Mouse (Mus musculus) embryonic facial prominence, embryonic 15.5 days (tissue): ENCODE results near the gene Akt1. TPM values are rescaled to one million over a fixed set of nuclear protein-coding genes. Genes with fewer than 3 reads are reported as not detected.

Experiments
- ATAC-seq: fragments of 200-750 bp; cut with Nextera tagmentation; 2 replicates; pipeline ENCODE4 v1.8.0; 2017; ENCODE audit warnings: low read depth, moderate TSS enrichment; ENCODE audit not compliant: insufficient number of reproducible peaks, low FRiP score, low TSS enrichment
- H3K27ac ChIP-seq: fragments of 300-500 bp; sonication (generic); replicated peaks from 2 replicates; pipeline ENCODE4 v1.5.1; 2015; ENCODE audit warnings: mild to moderate bottlenecking, inconsistent platforms
- H3K27me3 ChIP-seq: fragments of 300-500 bp; sonication (generic); 2 replicates; pipeline ENCODE4 v1.6.1; 2015; ENCODE audit warnings: inconsistent platforms
- H3K36me3 ChIP-seq: fragments of 300-500 bp; sonication (generic); 2 replicates; pipeline ENCODE4 v1.6.1; 2015; ENCODE audit warnings: mild to moderate bottlenecking, inconsistent platforms
- H3K4me1 ChIP-seq: fragments of 300-500 bp; sonication (generic); 2 replicates; pipeline ENCODE4 v1.6.1; 2015; ENCODE audit warnings: inconsistent platforms
- H3K4me2 ChIP-seq: fragments of 300-500 bp; sonication (generic); replicated peaks from 2 replicates; pipeline ENCODE4 v1.6.1; 2015; ENCODE audit warnings: mild to moderate bottlenecking, inconsistent platforms
- H3K4me3 ChIP-seq: fragments of 300-500 bp; sonication (generic); replicated peaks from 2 replicates; pipeline ENCODE4 v1.5.1; 2015; ENCODE audit warnings: mild to moderate bottlenecking, inconsistent platforms
- H3K9ac ChIP-seq: fragments of 300-500 bp; sonication (generic); 2 replicates; pipeline ENCODE4 v1.6.1; 2015; ENCODE audit warnings: inconsistent platforms
- H3K9me3 ChIP-seq: fragments of 300-500 bp; sonication (generic); replicated peaks from 2 replicates; pipeline ENCODE4 v1.6.1; 2016; ENCODE audit warnings: inconsistent platforms
- WGBS: fragments of 180-500 bp; shearing (Covaris S2); methylation state at CpG from one replicate; pipeline ENCODE4 v1.1.7; 2015; 5-methylcytosine and 5-hydroxymethylcytosine counted together
- polyA plus RNA-seq: library from polyadenylated mRNA; unstranded; fragments of >200 nt; fragmentation: Nextera tagmentation; extraction: Ambion mirVana; gene quantifications from 2 replicates; pipeline ENCODE4 v1.2.1, GENCODE M21; 2015

Gene Akt1
- polyA plus RNA-seq, 1 experiment from 2014 or later = 84.9 TPM

DNA sequence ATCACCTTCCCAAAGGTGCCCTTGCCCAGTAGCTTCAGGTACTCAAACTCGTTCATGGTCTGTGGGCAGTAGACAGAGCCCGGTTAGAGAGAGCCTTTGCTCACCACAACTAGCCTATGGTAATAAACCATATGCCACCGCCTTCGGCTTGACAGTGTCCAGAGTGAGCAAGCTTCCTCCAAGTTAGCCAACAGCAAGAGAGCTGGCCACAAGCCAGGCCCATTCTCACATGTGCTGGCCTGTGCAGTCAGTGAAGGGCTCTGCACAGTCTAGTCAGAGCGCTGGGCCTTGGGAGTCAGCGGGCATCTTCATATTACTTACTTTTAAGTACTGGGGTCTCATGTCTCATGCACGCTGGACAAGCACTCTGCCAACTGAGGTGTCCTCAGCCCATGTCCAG lies 16.1 kb downstream of the Akt1 start:
- ATAC-seq = no peak
- 93% methylated on average over 7 of the region's 7 CpGs for WGBS

DNA sequence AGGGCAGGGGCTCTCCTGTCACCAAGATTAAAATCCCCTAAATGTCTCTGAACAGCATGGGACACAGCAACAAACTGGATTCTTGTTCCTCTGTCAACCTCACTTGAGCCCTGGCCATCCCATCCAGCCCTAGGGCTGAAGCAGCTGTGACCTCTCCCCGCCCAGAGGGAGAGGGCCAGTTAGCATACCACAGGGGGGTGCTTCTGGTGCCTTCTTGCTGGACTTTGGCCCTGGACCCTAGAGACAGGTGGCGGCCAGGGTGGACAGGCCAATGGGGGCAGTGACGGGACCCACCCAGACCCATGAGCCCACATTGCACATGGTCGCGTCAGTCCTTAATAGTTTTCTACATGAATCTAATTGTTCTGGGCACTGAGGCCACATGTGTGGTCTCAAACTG lies 20.6 kb downstream of the Akt1 start:
- H3K9me3 ChIP-seq = no peaks in the 10 kb centered on the region
- H3K4me3 ChIP-seq = no peak overlapping the region
- 88% methylated on average over 5 of the region's 5 CpGs for WGBS
- H3K9ac ChIP-seq = no peak overlapping the region
- H3K27ac ChIP-seq = no peak overlapping the region
- ATAC-seq = no peak
- H3K4me1 ChIP-seq = peaks cover 24% of the 10 kb centered on the region
- peaks cover 79% of the 10 kb centered on the region for H3K36me3 ChIP-seq
- no peaks in the 10 kb centered on the region for H3K27me3 ChIP-seq
- H3K4me2 ChIP-seq = no peak overlapping the region

More for the DNA sequence above, 16.1 kb downstream of the Akt1 start:
- H3K9ac ChIP-seq = no peak overlapping the region
- no peak overlapping the region for H3K4me3 ChIP-seq
- H3K27ac ChIP-seq = no peak overlapping the region
- H3K27me3 ChIP-seq = no peaks in the 10 kb centered on the region
- H3K9me3 ChIP-seq = no peaks in the 10 kb centered on the region
- H3K4me2 ChIP-seq = no peak overlapping the region
- H3K36me3 ChIP-seq = peaks cover 87% of the 10 kb centered on the region
- peaks cover 50% of the 10 kb centered on the region for H3K4me1 ChIP-seq

DNA sequence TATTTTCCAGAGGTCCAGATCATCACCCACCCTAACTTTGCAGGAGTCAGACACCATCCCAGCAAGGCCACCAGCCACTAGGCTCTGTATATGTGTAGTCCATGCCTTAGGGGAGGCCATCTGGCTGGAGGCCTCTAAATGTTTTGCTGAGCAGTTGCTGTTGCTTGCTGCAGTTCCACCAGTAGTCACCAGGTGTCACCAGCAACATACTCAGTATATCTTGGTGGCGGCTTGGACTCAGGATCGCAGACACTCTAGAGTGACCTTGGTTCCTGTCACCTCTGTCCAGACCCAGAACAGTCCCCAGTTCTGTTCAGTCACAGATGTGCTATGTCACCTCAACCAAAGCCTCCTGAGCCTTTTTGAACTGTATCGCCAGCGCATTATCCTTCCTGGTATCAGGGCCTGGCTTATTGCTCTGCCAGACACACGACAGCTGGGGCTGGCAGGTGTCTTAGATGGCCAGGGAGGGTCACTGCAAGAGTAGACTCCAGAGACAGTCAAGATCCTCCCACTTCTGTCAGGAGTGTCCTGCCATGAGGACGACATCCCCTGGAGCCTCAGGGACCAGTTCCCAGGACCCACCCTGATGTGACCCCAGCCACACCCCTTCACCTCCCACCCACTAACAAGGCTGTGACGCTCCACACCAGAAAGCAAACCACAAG lies 21.4 kb downstream of the Akt1 start:
- no peak overlapping the region for H3K4me3 ChIP-seq
- no peak overlapping the region for H3K9ac ChIP-seq
- 47% methylated on average over 7 of the region's 7 CpGs for WGBS
- H3K4me2 ChIP-seq = no peak overlapping the region
- H3K9me3 ChIP-seq = no peaks in the 10 kb centered on the region
- H3K36me3 ChIP-seq = peaks cover 79% of the 10 kb centered on the region
- ATAC-seq = 0 out of 2 replicates have a peak, but pooled peaks have one; percentile 11
- no peak overlapping the region for H3K27ac ChIP-seq
- no peaks in the 10 kb centered on the region for H3K27me3 ChIP-seq
- peaks cover 24% of the 10 kb centered on the region for H3K4me1 ChIP-seq

DNA sequence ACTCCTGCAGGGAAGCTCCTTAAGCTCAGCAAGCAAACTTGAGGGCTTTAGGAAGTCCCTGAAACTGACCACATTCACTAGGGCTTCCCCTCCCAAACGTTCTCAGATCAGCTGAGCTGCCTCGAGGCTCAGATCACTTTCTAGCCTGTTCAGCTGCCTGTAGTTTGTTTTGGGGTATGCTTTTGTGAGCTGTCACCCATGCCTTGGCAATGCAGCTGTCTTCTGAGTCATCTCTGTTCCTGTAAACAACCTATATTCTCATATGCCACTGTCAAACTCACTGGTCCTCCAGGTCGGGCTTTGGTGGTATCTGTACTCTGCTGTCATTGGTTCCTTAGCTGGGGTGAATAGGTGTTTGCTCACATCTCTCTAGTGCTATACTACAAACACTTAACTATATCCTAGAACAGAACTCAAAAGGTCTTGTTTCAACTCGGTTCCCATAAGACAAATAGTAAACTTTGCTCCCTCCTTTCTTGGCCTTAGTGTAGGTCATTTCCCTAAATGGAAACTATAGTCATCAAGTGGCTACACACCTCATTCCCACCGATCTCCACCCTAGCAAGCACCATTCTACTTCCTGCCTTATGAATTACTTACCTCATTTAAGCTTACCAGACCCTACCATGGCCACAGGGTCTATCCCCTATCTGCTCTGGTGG lies 22.8 kb downstream of the Akt1 start:
- peaks cover 77% of the 10 kb centered on the region for H3K36me3 ChIP-seq
- no peak overlapping the region for H3K9ac ChIP-seq
- 72% methylated on average over 5 of the region's 5 CpGs for WGBS
- H3K9me3 ChIP-seq = no peaks in the 10 kb centered on the region
- H3K4me1 ChIP-seq = peaks cover 29% of the 10 kb centered on the region
- no peak overlapping the region for H3K4me3 ChIP-seq
- H3K4me2 ChIP-seq = no peak overlapping the region
- H3K27ac ChIP-seq = no peak overlapping the region
- ATAC-seq = no peak
- no peaks in the 10 kb centered on the region for H3K27me3 ChIP-seq

DNA sequence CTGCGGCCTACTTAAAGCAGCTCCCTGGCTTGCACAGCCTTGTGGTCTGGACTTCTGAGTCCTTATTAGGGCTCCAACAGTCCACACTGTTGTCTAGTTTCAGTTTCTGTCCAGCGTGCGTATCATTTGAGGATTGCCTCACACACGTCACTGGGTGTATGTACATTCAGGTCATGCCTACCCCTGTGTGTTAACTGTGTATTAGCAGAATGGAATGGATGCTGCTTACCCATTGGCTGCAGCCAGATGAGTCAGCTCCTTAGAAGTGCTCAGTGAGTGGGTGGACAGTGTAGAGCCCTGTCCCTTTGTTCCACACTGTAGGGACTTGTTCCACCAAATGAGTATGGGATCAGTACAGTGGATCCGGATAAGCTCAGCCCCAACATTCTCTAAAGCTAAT lies 26.6 kb downstream of the Akt1 start:
- H3K4me1 ChIP-seq = peaks cover 27% of the 10 kb centered on the region
- 86% methylated on average over 5 of the region's 5 CpGs for WGBS
- no peaks in the 10 kb centered on the region for H3K27me3 ChIP-seq
- H3K9me3 ChIP-seq = no peaks in the 10 kb centered on the region
- peaks cover 42% of the 10 kb centered on the region for H3K36me3 ChIP-seq
- no peak overlapping the region for H3K4me2 ChIP-seq
- no peak overlapping the region for H3K27ac ChIP-seq
- ATAC-seq = no peak
- no peak overlapping the region for H3K9ac ChIP-seq
- H3K4me3 ChIP-seq = no peak overlapping the region

DNA sequence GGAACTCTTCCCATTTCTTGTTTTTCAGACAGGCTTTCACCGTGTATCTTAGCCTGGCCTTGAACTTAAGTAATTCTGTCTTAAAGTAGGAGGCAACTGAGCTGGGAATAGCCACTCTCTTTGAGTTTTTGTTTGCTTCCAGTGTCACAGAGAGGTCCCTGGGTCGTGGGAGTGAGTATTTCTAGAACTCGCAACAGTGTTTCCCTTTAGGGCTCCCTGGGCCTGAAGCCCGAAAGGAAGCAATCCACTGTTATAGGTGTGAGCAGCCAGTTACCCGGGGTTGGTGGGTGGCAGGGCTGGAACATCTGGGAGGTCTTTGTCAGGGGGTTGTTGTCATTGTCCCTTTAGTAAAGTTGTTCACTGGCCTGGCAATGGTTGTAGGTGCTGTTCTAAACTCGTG lies 28.5 kb downstream of the Akt1 start:
- Histone ChIP-seq H3K4me3 (peak overlapping the region; percentile 76), H3K9ac (0 out of 2 replicates have a peak overlapping the region, but pooled peaks have one; percentile 63), H3K36me3 (peaks cover 25% of the 10 kb centered on the region), H3K27me3 (no peaks in the 10 kb centered on the region), H3K4me1 (peaks cover 27% of the 10 kb centered on the region), H3K4me2 (peak overlapping the region; percentile 71), H3K9me3 (no peaks in the 10 kb centered on the region), H3K27ac (no peak overlapping the region)
- WGBS = 49% methylated on average over 6 of the region's 6 CpGs
- no peak for ATAC-seq

DNA sequence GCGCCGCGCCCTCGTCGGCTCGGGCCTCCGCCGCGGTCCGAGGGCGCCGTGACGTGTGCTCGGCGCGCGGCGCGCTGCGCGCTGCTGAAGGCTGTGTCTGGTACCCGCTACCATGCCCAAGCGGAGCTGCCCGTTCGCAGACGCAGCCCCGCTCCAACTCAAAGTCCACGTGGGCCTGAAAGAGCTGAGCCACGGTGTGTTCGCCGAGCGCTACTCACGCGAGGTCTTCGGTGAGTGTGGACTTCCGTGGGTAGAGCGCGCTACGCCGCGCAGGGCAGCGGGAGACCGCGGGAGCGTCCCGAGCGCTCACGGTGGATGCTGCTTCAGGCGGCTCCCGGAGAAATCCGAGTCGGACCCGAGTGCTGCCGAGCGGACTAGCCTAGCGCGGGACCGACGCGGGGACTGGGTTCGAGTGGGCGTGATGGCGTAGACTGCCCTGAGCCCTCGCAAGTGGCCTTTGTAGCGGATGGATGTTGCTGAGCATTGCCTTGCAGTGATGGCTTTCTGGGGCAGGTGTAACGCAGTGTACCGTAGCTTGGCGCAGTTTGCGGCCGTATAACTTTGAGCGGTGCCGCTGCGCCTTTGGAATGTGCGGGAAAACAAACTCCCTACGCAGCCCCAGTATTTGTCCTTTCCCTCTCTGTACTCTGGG lies 29.7 kb downstream of the Akt1 start:
- H3K36me3 ChIP-seq = peaks cover 25% of the 10 kb centered on the region

DNA sequence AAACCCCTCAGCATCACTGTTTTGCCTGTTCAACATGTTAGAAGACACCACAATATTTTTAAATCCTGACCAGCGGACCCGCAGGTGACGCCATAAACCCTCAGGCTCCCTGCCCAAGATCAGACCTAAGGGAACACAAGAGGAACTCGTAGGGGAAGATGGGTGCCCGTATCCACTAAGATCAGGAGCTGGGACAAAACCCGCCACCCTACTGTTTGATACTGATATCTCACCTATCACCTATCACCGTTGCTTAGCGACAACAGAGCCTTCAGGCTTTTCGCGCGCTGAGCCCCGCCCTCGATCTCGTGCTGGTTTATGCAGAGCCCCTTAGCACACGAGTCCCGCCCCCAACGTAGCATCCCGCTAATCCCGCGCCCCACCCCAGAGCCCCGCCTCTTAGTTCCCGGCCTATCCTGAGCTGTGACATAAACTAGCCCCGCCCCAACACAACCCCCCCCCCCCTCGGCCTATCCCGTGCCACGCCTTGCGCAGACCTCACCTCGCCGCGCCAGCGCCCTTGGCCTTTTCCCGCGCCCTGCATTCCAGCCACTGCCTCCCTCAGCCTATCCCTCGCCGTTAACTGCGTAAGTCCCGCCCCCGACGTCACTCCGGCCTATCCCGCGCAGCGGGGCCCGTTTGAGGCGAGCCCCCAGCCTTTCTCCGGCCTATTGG lies 30.4 kb downstream of the Akt1 start, which contains the start of gene Siva1:
Gene Siva1, plus strand, starts transcription at position 500 of the 675 bp plus-strand sequence.
- H3K4me3 ChIP-seq = peak within 1 kb of the TSS; percentile 76
- H3K27me3 ChIP-seq = no peaks in the 10 kb centered on the region
- under 1% methylated on average over 44 of the region's 46 CpGs for WGBS

More for the DNA sequence above, 29.7 kb downstream of the Akt1 start:
- Histone ChIP-seq H3K4me1 (peaks cover 21% of the 10 kb centered on the region), H3K9me3 (no peaks in the 10 kb centered on the region), H3K9ac (peak overlapping the region; percentile 63), H3K4me2 (peak overlapping the region; percentile 71), H3K4me3 (peak overlapping the region; percentile 76), H3K27ac (peak overlapping the region; percentile 95), H3K27me3 (no peaks in the 10 kb centered on the region)
- under 1% methylated on average over 75 of the region's 75 CpGs for WGBS
- no peak for ATAC-seq

DNA sequence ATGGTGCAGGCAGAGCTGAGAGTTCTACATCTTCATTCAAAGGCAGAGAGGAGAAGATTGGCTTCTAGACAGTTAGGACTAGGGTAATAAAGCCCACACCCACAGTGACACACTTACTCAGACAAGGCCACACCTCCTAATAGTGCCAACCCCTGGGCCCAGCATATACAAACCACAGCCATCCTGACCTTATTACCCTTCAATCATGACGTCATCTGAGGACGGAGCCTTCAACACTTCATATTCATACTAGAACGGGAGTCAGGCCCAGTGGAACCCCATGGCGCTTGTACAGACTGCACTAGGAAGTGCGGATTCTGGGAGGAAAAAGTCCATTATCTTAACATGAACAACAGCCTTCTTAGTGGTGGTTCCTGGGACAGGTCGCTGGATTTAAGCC lies 31.6 kb downstream of the Akt1 start:
- WGBS = 88% methylated on average over 6 of the region's 6 CpGs
- H3K36me3 ChIP-seq = peaks cover 10% of the 10 kb centered on the region
- ATAC-seq = no peak

More for the DNA sequence above, 30.4 kb downstream of the Akt1 start, which contains the start of gene Siva1:
- peak within 1 kb of the TSS; percentile 95 for H3K27ac ChIP-seq
- peak within 1 kb of the TSS; percentile 71 for H3K4me2 ChIP-seq
- H3K9me3 ChIP-seq = no peaks in the 10 kb centered on the region
- peaks cover 22% of the 10 kb centered on the region for H3K36me3 ChIP-seq
- peak; percentile 98 for ATAC-seq
- peak within 1 kb of the TSS; percentile 63 for H3K9ac ChIP-seq
- H3K4me1 ChIP-seq = peaks cover 21% of the 10 kb centered on the region

DNA sequence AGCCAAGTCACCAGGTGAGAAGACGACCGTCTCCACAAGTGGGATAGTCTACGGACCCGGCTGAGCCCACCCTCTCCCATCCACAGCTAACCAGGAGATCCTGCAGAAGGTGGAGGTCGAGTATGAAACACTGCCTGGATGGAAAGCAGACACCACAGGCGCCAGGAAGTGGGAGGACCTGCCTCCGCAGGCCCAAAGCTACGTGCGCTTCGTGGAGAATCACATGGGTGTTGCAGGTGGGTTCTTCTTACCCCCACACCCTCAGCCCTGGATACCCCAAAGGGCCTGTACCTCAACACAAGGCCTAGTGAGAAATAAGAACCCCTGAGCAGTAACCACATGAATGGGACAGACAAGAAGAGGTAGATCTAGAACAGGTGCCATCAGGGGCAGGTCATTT lies 35.2 kb downstream of the Akt1 start:
- Histone ChIP-seq H3K9ac (no peak overlapping the region), H3K27me3 (no peaks in the 10 kb centered on the region), H3K4me2 (no peak overlapping the region), H3K27ac (no peak overlapping the region), H3K36me3 (no peaks in the 10 kb centered on the region), H3K4me1 (no peaks in the 10 kb centered on the region), H3K4me3 (no peak overlapping the region), H3K9me3 (no peaks in the 10 kb centered on the region)
- WGBS = 80% methylated on average over 10 of the region's 10 CpGs
- ATAC-seq = no peak

More for the DNA sequence above, 31.6 kb downstream of the Akt1 start:
- no peaks in the 10 kb centered on the region for H3K27me3 ChIP-seq
- no peak overlapping the region for H3K4me2 ChIP-seq
- no peak overlapping the region for H3K4me3 ChIP-seq
- peaks cover 21% of the 10 kb centered on the region for H3K4me1 ChIP-seq
- no peak overlapping the region for H3K27ac ChIP-seq
- H3K9ac ChIP-seq = no peak overlapping the region
- no peaks in the 10 kb centered on the region for H3K9me3 ChIP-seq

DNA sequence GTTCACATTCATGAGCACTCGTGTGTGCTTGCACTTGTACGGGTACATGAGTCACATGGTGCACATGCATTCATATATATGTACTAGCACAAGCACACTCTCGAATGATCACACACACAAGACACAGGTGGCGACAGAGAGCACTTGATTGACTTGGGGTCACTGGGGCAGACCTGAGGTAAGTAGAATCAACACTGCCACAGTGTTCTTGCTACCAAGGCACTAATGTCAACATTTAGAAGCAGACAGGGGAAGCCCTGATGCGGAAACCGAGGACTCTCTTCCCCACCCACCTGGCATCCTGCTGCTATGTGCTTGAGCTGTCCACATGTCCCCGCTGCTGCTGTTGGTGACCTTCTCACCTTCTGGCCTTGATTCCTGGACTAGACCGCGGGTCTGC lies 41.0 kb downstream of the Akt1 start:
- no peak for ATAC-seq
- Histone ChIP-seq H3K9me3 (no peaks in the 10 kb centered on the region), H3K9ac (no peak overlapping the region), H3K4me2 (no peak overlapping the region), H3K4me1 (peaks cover 10% of the 10 kb centered on the region), H3K36me3 (no peaks in the 10 kb centered on the region), H3K27ac (no peak overlapping the region), H3K27me3 (no peaks in the 10 kb centered on the region), H3K4me3 (no peak overlapping the region)
- WGBS = 71% methylated on average over 9 of the region's 9 CpGs
